Mouse (Mus musculus): ENCODE results near the gene Krt19. TPM values are rescaled to one million over a fixed set of nuclear protein-coding genes. Genes with fewer than 3 reads are reported as not detected.

The Krt19 gene
- polyA plus RNA-seq, 1 experiment from 2014 or later: 1.2 TPM

DNA sequence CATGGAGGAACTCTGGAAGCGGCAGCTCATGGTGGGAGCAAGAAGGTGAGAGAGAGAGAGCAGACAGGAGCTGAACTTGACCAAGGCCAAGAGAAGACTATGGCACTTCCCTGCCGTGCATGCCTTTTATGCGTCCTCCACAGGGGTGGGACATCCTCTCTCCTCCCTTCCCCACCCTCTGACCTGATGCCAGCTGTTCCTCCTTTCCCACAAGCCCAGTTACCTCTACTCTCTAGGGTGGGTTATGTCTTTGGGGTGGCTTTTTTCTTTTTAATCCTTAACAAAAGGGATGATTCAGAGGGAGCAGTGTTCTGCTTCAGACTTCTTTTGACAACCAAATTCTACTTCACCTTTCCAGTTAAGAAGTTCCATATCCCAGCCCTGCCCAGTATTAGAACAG is 27.0 kb downstream of the Krt19 start, which contains the start of gene Krt13:
TSS of gene Krt13 (minus strand) at position 101 of the 400 bp plus-strand sequence.
- Histone ChIP-seq H3K4me1 (replicated peaks) (no peaks in the 10 kb centered on the region), H3K27ac (no peak within 1 kb of the TSS), H3K4me3 (no peak within 1 kb of the TSS), H3K9me3 (no peaks in the 10 kb centered on the region), H3K4me2 (no peak within 1 kb of the TSS), H3K36me3 (no peaks in the 10 kb centered on the region), H3K9ac (no peak within 1 kb of the TSS), H3K27me3 (no peaks in the 10 kb centered on the region)
- ATAC-seq (ENCODE audit: low FRiP score): no peak
- 82% methylated on average over 3 of the region's 3 CpGs for WGBS

- no peak overlapping the region for H3K27ac ChIP-seq
- H3K9ac ChIP-seq: no peak overlapping the region
- H3K9me3 ChIP-seq: no peaks in the 10 kb centered on the region
- no peak for ATAC-seq (ENCODE audit: low FRiP score)
- H3K4me1 ChIP-seq (replicated peaks): no peaks in the 10 kb centered on the region
- no peak overlapping the region for H3K4me3 ChIP-seq
- no peaks in the 10 kb centered on the region for H3K27me3 ChIP-seq
- no peaks in the 10 kb centered on the region for H3K36me3 ChIP-seq
- H3K4me2 ChIP-seq: no peak overlapping the region
- WGBS: 92% methylated on average over 5 of the region's 5 CpGs
Measured at GRCm38 (mm10) chr11:100120331-100120730, 28.1 kb downstream of the Krt19 start.

DNA sequence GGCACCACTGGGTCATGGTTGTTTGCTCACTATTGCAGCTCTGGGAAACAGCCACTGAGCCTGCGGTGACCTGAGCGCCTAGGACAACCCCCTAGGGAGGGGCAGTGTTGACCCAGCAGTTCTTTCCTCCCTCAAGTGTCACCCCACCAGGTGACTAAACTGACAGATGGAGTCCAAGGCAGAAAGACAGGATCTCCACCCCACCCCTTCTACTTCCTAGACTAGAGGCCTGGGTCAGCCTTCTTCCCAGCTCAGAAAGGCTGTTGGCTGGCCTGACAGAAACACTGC is 34.8 kb downstream of the Krt19 start:
- H3K36me3 ChIP-seq: no peaks in the 10 kb centered on the region
- no peaks in the 10 kb centered on the region for H3K27me3 ChIP-seq
- H3K27ac ChIP-seq: no peak overlapping the region
- H3K4me3 ChIP-seq: no peak overlapping the region
- no peak overlapping the region for H3K9ac ChIP-seq
- WGBS: 89% methylated on average over 2 of the region's 2 CpGs
- H3K4me2 ChIP-seq: no peak overlapping the region
- no peak for ATAC-seq (ENCODE audit: low FRiP score)
- no peaks in the 10 kb centered on the region for H3K4me1 ChIP-seq (replicated peaks)
- no peaks in the 10 kb centered on the region for H3K9me3 ChIP-seq

- no peaks in the 10 kb centered on the region for H3K9me3 ChIP-seq
- no peaks in the 10 kb centered on the region for H3K27me3 ChIP-seq
- no peak overlapping the region for H3K9ac ChIP-seq
- no peak overlapping the region for H3K27ac ChIP-seq
- no peaks in the 10 kb centered on the region for H3K4me1 ChIP-seq (replicated peaks)
- H3K36me3 ChIP-seq: no peaks in the 10 kb centered on the region
- no peak overlapping the region for H3K4me2 ChIP-seq
- H3K4me3 ChIP-seq: no peak overlapping the region
- 88% methylated on average over 11 of the region's 11 CpGs for WGBS
- ATAC-seq (ENCODE audit: low FRiP score): no peak
Measured at GRCm38 (mm10) chr11:100112935-100113741, 35.3 kb downstream of the Krt19 start.

DNA sequence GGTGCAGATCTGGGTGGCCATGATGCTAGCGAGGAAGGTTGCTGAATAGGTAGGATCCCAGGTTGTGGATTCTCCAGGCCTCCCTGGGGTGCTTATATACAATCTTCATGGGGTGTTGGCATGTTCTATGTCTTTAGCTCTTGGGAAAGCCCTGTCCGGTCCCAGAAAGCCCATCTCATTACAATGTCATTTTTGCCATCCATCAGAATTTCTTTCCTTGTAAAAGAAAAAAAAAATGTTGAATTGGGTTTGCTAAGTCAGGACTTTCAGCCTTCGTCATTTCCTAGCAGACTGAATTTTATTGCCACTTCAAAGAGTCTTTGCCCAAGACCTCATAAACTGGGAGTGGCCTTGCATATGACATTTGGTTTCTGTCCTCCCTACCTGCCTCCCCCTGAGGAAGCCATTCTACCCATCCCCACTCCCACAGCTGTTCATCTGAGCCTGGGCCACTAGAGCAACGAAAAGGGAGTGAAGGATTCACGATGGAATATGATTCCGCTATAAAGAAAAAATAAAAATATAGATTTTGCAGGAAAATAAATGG is 42.8 kb downstream of the Krt19 start, which contains the start of gene Krt36:
TSS of gene Krt36 (minus strand) at position 51 of the 547 bp plus-strand sequence.
- no peak within 1 kb of the TSS for H3K9ac ChIP-seq
- H3K27me3 ChIP-seq: no peaks in the 10 kb centered on the region
- no peak for ATAC-seq (ENCODE audit: low FRiP score)
- H3K36me3 ChIP-seq: no peaks in the 10 kb centered on the region
- H3K9me3 ChIP-seq: no peaks in the 10 kb centered on the region
- no peak within 1 kb of the TSS for H3K4me2 ChIP-seq
- H3K4me3 ChIP-seq: no peak within 1 kb of the TSS
- 91% methylated on average over 6 of the region's 6 CpGs for WGBS
- no peaks in the 10 kb centered on the region for H3K4me1 ChIP-seq (replicated peaks)
- no peak within 1 kb of the TSS for H3K27ac ChIP-seq

DNA sequence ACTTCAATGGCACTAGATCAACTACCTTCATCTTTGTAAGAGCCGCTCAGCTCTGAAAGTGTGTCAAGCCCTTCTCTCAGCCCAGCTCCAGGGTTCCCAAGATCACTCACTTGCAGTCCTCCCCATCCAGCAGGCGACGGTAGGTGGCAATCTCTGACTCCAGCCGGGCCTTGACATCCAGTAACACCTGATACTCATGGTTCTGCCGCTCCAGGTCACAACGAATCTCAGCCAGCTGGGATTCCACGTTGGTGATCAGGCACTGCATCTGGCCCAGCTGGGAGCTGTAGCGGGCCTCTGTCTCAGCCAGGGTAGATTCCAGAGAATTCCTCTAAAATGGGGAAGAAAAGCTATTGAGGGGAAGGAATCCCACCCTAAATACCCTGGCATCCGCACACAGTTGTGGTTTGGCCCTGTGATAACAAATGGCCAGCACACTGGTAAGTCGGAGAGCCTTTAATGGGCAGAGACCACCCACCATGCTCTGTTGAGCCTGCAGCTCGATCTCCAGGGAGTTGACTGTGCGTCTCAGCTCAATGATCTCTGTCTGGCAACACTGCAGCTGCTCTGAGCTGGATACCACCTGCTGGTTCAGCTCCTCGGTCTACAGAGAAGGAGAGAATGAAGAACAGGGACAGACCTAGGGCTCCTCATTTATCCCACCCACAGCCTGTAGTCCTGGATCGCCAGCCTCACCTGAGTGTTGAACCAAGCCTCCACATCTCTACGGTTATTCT is 45.6 kb downstream of the Krt19 start:
- H3K36me3 ChIP-seq: no peaks in the 10 kb centered on the region
- 66% methylated on average over 15 of the region's 15 CpGs for WGBS
- no peak for ATAC-seq (ENCODE audit: low FRiP score)
- no peak overlapping the region for H3K9ac ChIP-seq
- peaks cover 7% of the 10 kb centered on the region for H3K4me1 ChIP-seq (replicated peaks)
- no peak overlapping the region for H3K4me2 ChIP-seq
- H3K4me3 ChIP-seq: no peak overlapping the region
- H3K27ac ChIP-seq: no peak overlapping the region
- no peaks in the 10 kb centered on the region for H3K27me3 ChIP-seq
- H3K9me3 ChIP-seq: no peaks in the 10 kb centered on the region

DNA sequence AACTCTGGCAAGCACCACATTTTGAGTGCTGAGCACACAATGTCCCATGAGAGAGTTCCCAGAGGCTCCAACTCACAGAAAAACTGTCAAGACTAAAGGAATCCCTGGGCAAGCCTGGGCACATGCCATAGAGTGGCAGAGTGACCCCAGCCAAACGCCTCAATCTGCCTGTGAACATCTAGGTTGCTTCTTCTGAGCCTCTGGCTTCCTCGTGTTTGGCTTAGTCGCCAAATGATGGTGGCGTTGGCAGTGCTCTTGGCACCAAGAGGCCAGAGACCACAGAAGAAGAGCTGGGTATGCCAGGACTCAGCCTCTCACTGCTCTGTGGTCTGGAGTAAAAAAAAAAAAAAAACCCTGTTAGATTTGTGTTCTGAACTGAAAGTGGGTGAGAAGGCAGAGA is 48.1 kb downstream of the Krt19 start:
- Histone ChIP-seq H3K4me2 (no peak overlapping the region), H3K9me3 (no peaks in the 10 kb centered on the region), H3K4me3 (no peak overlapping the region), H3K4me1 (replicated peaks) (peaks cover 10% of the 10 kb centered on the region), H3K27me3 (no peaks in the 10 kb centered on the region), H3K9ac (no peak overlapping the region), H3K36me3 (no peaks in the 10 kb centered on the region), H3K27ac (no peak overlapping the region)
- 92% methylated on average over 4 of the region's 4 CpGs for WGBS
- no peak for ATAC-seq (ENCODE audit: low FRiP score)

DNA sequence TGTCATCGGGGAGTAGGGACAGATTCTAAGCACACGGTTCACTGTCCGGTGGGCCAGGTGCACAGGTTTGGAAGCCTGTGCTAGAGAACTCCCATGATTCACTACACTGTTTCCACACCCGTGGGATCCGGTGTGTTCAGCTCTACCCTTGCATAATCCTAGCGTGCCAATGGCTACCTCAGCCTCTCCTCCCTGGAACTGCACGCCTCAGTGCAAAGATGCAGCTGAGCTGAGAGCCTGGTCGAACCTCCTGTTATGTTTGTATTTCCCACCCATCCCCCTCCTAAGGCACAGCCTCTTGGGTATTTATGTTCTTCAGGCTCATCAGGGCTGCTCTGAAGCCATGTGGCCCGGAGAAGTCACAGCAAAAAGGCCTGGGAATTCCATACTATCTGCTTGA is 50.6 kb downstream of the Krt19 start:
- H3K9ac ChIP-seq: no peak overlapping the region
- H3K4me1 ChIP-seq (replicated peaks): peaks cover 10% of the 10 kb centered on the region
- H3K4me2 ChIP-seq: no peak overlapping the region
- no peaks in the 10 kb centered on the region for H3K36me3 ChIP-seq
- H3K4me3 ChIP-seq: no peak overlapping the region
- no peaks in the 10 kb centered on the region for H3K9me3 ChIP-seq
- H3K27ac ChIP-seq: no peak overlapping the region
- 74% methylated on average over 9 of the region's 9 CpGs for WGBS
- H3K27me3 ChIP-seq: no peaks in the 10 kb centered on the region
- no peak for ATAC-seq (ENCODE audit: low FRiP score)

DNA sequence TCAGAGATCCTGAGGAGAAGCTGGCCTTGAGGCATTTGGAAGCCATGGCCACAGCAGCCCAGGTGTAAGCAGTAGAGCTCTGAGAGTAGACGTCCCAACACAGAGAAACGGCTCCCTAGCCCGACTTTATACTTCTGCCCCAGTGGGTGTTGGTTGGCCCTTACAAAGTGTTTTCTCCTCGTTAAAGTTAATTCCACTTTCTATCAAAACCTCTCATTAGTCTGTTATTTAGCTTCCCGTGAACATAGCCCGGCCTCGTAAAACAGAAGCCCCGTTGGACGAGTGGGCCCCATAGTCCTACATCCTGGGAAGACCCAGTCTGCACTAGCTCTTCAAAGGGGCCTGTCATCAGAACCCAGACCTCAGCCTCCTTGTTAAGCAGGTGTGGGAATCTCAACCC is 52.3 kb downstream of the Krt19 start, which contains the start of gene Krt35:
TSS of gene Krt35 (minus strand) at position 101 of the 400 bp plus-strand sequence.
- H3K27me3 ChIP-seq: no peaks in the 10 kb centered on the region

More for the DNA sequence above, 52.3 kb downstream of the Krt19 start, which contains the start of gene Krt35:
- H3K36me3 ChIP-seq: no peaks in the 10 kb centered on the region
- H3K4me2 ChIP-seq: no peak within 1 kb of the TSS
- no peak for ATAC-seq (ENCODE audit: low FRiP score)
- H3K9me3 ChIP-seq: no peaks in the 10 kb centered on the region
- H3K27ac ChIP-seq: no peak within 1 kb of the TSS
- peaks cover 10% of the 10 kb centered on the region for H3K4me1 ChIP-seq (replicated peaks)
- WGBS: 94% methylated on average over 9 of the region's 9 CpGs
- H3K4me3 ChIP-seq: no peak within 1 kb of the TSS
- H3K9ac ChIP-seq: no peak within 1 kb of the TSS

Other genes starting within 250 kb of the Krt19 start
- not detected in 2 replicates for gene Krtap31-1, start 240.7 kb downstream of the Krt19 start, polyA plus RNA-seq (2015; fragmentation: Nextera tagmentation; extraction: Ambion mirVana)
- gene Gm11565, start 233.9 kb downstream of the Krt19 start, polyA plus RNA-seq (2015; fragmentation: Nextera tagmentation; extraction: Ambion mirVana): not detected in 2 replicates
- not detected in 2 replicates for gene Krtap31-2, start 212.4 kb downstream of the Krt19 start, polyA plus RNA-seq (2015; fragmentation: Nextera tagmentation; extraction: Ambion mirVana)
- gene Krtap9-5, start 200.2 kb downstream of the Krt19 start, polyA plus RNA-seq (2015; fragmentation: Nextera tagmentation; extraction: Ambion mirVana): not detected in 2 replicates
- not detected in 2 replicates for gene Krtap29-1, start 169.6 kb downstream of the Krt19 start, polyA plus RNA-seq (2015; fragmentation: Nextera tagmentation; extraction: Ambion mirVana)
- 0.09 and 0.13 TPM in 2 replicates for gene Krtap16-1, start 162.1 kb downstream of the Krt19 start, polyA plus RNA-seq (2015; fragmentation: Nextera tagmentation; extraction: Ambion mirVana)
- 0.45 TPM in 1 of 2 replicates, not detected in the other for gene Krtap17-1, start 154.7 kb downstream of the Krt19 start, polyA plus RNA-seq (2015; fragmentation: Nextera tagmentation; extraction: Ambion mirVana)
- not detected in 2 replicates for gene Krt33a, start 132.5 kb downstream of the Krt19 start, polyA plus RNA-seq (2015; fragmentation: Nextera tagmentation; extraction: Ambion mirVana)
- gene Krt33b, start 118.8 kb downstream of the Krt19 start, polyA plus RNA-seq (2015; fragmentation: Nextera tagmentation; extraction: Ambion mirVana): not detected in 2 replicates
- not detected in 2 replicates for gene Krt34, start 107.1 kb downstream of the Krt19 start, polyA plus RNA-seq (2015; fragmentation: Nextera tagmentation; extraction: Ambion mirVana)
- not detected in 2 replicates for gene Krt31, start 98.1 kb downstream of the Krt19 start, polyA plus RNA-seq (2015; fragmentation: Nextera tagmentation; extraction: Ambion mirVana)
- not detected in 2 replicates for gene Krt32, start 60.4 kb downstream of the Krt19 start, polyA plus RNA-seq (2015; fragmentation: Nextera tagmentation; extraction: Ambion mirVana)
- gene Krt35, start 52.4 kb downstream of the Krt19 start, polyA plus RNA-seq (2015; fragmentation: Nextera tagmentation; extraction: Ambion mirVana): not detected in 2 replicates
- gene Krt36, start 43.0 kb downstream of the Krt19 start, polyA plus RNA-seq (2015; fragmentation: Nextera tagmentation; extraction: Ambion mirVana): not detected in 2 replicates
- gene Krt13, start 27.1 kb downstream of the Krt19 start, polyA plus RNA-seq (2015; fragmentation: Nextera tagmentation; extraction: Ambion mirVana): 0.57 TPM in 1 of 2 replicates, not detected in the other
- gene Krt15, start 12.7 kb downstream of the Krt19 start, polyA plus RNA-seq (2015; fragmentation: Nextera tagmentation; extraction: Ambion mirVana): 0.22 and 1.2 TPM in 2 replicates
- not detected in 2 replicates for gene Krt9, start 44.6 kb upstream of the Krt19 start, polyA plus RNA-seq (2015; fragmentation: Nextera tagmentation; extraction: Ambion mirVana)
- 0.12 and 0.39 TPM in 2 replicates for gene Krt14, start 58.9 kb upstream of the Krt19 start, polyA plus RNA-seq (2015; fragmentation: Nextera tagmentation; extraction: Ambion mirVana)
- not detected in 2 replicates for gene Krt16, start 100.2 kb upstream of the Krt19 start, polyA plus RNA-seq (2015; fragmentation: Nextera tagmentation; extraction: Ambion mirVana)
- 0.17 TPM in 1 of 2 replicates, not detected in the other for gene Krt17, start 112.4 kb upstream of the Krt19 start, polyA plus RNA-seq (2015; fragmentation: Nextera tagmentation; extraction: Ambion mirVana)
- not detected in 2 replicates for gene Krt42, start 121.2 kb upstream of the Krt19 start, polyA plus RNA-seq (2015; fragmentation: Nextera tagmentation; extraction: Ambion mirVana)
- 1,398 and 1,436 TPM in 2 replicates for gene Eif1, start 171.2 kb upstream of the Krt19 start, polyA plus RNA-seq (2015; fragmentation: Nextera tagmentation; extraction: Ambion mirVana)
- gene Gast, start 185.7 kb upstream of the Krt19 start, polyA plus RNA-seq (2015; fragmentation: Nextera tagmentation; extraction: Ambion mirVana): 0.66 and 1.7 TPM in 2 replicates
- gene Hap1, start 207.5 kb upstream of the Krt19 start, polyA plus RNA-seq (2015; fragmentation: Nextera tagmentation; extraction: Ambion mirVana): 94.1 and 94.4 TPM in 2 replicates
- gene Jup, start 249.1 kb upstream of the Krt19 start, polyA plus RNA-seq (2015; fragmentation: Nextera tagmentation; extraction: Ambion mirVana): 65.5 and 73.9 TPM in 2 replicates